Mouse (Mus musculus) common myeloid progenitor, adult 5-6 weeks (primary cell): ENCODE measurements around the gene Zfp810. TPM values are rescaled to one million over a fixed set of nuclear protein-coding genes. Genes with fewer than 3 reads are reported as not detected.
A peak's percentile ranks its signal among the peaks of the same experiment; 100 is the strongest.
"Not testable (repeated sequence)": the region's sequence is repeated elsewhere in the genome, so short reads cannot be mapped to it uniquely, and the experiment has no call there.

Source experiments
- ATAC-seq: replicated peaks from 2 replicates; pipeline ENCODE4 v1.8.0; 2016; ENCODE audit warnings: low read depth, mild to moderate bottlenecking, moderate TSS enrichment, inconsistent platforms; ENCODE audit not compliant: poor library complexity, severe bottlenecking
- total RNA-seq: library from RNA; stranded (forward); fragments of 200-1000, 187-1606 nt; gene quantifications from 2 replicates; pipeline ENCODE4 v1.2.3, GENCODE M21; 2017

The Zfp810 gene
- 13.1 and 20.7 TPM in 2 replicates for total RNA-seq

DNA sequence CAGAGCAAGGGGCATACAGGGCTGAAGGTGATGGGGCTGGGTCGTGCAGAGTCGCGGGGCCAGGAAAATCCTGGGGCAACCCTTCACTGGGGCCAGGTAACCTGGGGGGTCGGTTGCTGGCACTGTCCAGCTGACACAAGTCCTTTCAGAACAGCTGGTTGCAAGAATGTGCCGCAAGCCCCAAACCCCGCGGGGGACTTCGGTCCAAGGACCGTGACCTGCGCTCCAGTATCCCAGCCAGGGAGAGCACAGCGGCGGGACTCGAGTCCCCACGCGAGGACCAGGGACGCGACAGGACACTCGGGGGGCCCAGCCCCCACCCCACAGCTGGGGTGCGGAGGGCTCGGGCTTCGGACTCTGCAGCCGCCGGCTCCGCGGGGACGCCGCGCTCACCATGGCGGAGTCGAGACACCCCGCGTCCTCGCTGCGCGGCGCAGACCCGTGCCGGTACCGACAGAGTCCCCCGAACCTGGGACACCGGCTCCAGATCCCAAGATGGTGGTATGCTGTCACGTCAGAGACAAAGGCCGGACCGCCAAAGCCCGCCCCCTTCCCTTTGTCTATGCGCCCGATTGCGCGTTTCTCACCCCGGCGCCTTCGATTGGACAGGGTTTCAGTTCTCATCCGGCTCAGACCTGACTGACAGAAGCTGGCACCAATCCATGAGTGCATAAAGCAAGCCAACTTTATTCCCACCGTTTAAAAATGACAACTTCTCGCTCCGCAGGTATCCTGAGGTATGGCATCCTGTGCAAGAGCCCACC, at the start of gene Zfp810:
Gene Zfp810, minus strand, starts transcription at position 493 of the 764 bp plus-strand sequence.
- peak; percentile 99 for ATAC-seq

DNA sequence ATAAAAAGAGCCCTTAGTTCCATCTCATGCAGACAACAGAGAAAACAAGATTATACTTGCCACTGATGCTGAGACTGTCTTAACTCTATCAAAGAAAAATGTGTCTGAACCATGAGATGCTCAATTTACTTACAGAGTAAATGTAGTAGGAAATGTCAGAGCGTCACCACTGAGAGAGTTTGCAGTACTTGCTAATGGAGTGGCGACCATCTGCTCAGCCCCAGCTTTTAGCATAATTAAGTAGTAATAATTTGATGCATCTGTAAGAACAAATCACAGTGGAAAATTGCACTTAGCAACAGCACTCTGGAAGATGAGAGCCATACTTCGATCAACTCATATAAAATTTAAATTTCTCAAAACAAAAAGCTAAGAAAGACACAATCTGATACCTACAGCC, 48.5 kb upstream of the Zfp810 start:
- no peak for ATAC-seq

DNA sequence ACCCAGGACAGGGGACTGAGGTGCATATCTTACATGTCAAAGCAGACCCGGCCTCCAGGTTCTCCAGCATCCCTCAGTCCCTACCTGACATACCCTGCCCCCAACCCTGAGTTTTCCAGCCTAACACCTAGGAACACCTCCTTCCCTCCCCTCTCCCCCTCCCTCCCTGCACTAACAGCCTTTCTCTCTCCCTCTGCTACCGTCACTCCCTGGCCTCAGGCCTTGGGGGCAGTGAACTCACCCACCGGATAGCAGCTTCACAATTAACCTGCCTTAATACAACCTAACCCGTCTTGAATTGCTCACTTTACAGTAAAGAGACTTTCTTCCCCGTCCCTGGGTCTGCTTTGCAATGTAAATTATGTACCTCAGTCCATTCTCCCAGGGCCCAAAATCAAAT, 46.5 kb upstream of the Zfp810 start:
- no peak for ATAC-seq

DNA sequence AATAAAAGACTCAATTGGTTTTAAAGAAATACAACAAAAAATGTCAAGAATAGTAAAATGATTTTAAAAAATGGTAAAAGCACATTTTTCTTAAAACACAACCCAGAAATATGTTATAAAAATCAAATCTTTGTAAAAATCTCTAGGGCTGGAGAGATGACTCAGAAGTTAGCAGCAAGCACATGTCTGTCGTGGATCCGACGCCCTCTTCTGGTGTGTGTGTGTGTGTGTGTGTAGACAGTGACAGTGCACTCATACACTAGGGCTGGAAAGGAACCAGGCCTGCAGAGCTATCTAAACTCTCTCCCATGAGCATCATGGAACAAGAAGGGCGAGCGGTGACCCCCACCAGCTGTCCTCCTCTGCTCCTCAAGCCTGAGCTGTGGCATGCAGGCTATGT, 46.0 kb upstream of the Zfp810 start:
- ATAC-seq = no peak

DNA sequence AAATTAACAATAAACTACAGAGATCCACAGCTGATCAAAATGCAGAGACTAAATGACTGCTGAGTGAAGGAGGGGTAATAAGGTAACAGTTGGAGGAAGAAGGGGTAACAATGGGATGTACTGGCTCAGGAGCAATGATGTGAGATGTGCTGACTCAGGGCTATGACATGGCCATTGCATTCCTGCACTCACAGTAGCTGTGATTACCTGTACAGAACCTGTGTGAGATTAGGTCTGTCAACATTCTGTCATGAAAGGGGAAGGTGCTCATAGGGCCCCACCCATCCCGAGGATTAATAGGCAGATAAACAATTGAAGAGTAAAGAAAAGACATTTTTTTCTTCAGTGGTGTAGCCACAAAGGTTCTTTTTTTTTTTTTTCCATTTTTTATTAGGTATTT, 32.9 kb upstream of the Zfp810 start:
- ATAC-seq = no peak

DNA sequence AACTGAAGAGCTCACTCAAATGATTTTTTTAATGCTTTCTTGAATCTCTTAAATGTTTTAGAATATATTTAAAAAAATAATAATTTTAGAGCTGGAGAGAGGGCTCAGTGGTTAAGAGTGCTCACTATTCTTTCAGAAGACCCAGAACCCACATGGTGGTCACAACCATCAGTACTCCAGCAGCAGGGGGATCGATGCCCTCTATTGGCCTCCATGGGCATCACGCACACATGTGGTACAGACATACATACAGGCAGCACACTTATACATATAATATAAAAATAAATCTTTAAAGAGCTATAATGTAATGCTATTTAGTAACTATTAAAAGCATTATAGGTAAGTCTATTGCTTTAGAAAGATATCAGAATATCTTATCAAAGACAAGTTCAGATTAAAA, 29.8 kb upstream of the Zfp810 start:
- no peak for ATAC-seq

DNA sequence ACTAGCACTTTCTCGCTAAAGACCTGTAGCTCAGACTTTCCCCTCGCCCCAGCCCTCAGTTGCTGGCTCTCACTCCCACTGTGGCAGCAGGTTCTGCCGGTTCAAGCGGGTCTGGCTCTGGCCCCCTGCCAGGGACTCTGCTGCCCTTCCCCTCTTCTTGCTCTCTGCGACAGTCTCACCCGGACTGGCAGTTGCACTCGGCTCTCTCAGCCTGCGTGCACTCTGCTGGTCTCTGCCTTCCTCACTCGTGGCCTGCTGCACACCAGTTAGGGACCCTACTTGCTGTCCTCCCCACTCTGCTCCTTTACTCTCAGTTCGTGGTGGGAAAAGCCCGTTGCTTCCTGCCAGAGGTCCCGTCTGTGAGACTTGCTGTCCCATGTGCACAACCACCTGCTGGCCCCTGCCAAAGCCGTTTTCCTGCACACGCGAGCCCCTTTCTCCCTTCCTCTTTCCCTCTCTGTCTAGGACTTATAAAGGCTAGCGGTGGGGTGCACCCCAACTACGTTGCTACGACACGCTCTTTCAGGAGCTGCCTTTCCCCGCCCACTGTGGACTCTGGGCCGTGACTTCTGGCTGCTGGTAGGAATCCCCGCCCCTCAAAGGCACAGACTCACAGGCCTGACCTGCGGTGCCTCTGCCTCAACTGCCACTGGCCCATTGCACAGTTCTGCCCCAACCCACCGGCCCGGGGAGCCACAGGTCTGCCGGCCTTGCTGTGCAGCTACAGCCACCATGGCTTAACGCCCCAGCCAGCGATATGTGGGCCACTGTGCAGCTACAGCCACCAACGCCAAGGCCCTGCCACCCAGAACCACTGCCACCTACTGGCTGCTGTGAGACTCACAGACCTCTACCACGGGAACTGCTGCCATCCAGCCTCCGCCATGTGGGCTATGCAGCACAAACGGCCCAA, 20.3 kb upstream of the Zfp810 start:
- ATAC-seq = peak; percentile 95

DNA sequence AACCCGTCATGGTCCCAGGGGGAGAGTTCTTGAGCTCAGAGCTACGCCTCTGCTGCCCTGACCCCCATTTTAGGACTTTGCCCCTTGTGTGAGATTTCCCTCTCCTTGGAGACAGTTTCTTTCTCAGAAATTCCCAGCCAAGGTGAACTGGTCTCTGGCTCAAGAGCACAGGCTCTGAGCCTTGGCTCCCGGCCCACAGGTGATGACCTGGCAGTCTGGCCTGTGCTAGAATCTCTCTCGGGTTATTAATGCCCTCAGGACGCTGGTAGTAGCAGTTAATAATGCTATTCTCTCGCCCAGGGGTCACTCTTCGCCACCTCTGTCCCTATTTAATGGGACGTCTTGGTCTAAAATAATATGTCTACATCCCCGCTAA, 19.6 kb upstream of the Zfp810 start:
- no peak for ATAC-seq

DNA sequence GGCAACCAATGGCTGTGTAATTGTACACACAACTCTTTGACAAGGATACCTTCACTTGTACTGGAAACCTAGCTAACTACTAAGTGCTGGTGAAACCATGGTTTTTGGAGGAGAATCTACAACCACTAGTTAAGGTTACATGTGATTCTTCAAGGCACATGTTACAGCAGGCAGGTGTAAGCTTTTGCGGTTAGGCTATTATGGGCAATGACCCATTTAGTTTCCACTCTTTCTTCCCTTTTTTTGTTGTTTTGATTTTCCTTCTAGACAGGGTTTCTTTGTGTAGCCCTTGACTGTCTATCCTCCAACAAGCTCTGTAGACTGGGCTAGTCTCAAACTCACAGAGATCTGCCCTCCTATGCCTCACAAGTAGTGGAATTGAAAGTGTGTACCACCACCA, 17.1 kb upstream of the Zfp810 start:
- ATAC-seq = no peak

DNA sequence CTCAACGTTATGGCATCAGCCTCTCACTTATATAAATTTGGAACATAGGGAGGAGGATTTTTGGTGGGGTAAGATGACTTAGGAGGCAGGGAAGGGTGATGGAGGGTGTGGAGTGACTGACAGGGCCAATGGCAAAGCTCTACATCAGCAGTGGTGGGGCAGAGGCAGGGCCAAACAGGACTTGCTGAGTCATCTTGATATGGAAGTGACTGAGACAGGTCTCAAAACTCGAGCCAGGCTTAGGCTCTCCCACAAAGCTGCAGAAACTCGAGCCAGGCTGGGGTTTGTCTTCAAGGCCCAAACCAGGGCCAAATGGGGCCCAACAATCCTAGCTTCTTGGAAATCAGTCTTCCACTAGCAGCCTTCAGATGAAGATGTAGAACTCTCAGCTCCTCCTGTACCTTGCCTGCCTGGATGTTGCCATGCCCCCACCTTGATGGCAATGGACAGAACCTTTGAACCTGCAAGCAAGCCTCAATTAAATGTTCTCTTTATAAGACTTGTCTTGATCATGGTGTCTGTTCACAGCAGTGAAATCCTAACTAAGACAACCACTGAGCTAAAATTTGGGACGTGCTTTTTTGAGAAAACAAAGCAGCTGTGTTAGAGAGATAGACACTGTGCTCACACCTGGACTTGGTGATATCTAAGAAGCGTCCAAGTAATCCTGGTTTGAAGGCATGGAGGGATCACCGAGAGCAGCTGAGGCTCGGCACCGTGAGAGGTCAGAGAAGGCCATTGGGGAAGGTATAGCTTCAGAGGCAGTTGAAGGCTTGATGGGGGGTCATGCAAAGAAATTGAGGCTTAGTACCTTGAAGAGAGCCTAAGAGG, 15.1 kb upstream of the Zfp810 start:
- ATAC-seq = no peak

DNA sequence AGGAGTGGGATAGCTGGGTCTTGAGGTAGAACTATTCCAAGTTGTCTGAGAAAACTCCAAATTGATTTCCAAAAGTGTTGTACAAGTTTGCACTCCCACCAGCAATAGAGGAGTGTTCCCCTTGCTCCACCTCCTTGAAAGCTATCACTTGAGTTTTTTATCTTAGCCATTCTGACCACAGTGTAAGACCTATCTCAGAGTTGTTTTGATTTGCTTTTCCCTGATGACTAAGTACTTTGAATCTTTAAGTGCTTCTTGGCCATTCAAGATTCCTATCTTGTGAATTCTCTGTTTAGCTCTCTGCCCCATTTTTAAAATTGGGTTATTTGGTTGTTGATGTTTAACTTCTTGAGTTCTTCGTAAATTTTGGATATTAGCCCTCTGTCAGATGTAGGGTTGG, 11.7 kb upstream of the Zfp810 start:
- no peak for ATAC-seq

DNA sequence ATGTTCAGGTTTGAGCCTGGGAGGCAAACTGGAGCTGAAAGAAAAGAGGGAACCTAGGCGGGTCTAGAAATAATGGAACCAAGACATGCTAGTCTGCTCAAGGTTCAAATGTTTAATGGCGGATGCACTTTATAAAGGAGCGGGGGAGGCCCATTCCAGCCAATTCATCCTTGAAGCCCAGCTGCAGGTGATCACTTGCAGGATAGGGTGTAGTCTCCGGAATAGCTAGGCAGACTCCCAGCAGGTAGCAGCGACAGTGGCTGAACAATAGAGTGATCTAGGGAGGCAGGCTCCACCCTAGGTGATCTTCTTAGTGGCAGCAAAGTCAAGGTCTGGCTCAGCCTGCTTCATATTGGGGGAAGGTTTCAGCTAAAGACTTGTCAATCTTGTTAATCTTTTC, 8.6 kb upstream of the Zfp810 start:
- ATAC-seq = not testable (repeated sequence)

DNA sequence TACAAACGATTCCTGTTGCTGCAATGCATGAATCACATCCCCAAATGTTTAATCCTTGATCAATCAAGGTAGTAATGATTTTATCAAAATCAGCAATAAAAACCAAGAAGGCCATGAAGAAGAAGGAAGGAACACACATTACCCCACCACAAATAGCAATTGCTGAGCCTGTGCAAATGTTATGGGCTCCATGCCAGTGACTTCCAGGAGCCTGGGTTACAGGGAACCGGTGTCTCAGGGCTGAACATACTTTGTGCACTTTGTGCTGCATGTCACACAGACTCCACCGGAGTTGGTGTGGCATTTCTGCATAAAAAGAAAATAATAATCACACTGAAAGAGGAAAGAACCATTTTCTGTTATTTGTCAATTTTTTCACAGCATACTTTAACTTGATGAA, 6.6 kb upstream of the Zfp810 start:
- no peak for ATAC-seq

DNA sequence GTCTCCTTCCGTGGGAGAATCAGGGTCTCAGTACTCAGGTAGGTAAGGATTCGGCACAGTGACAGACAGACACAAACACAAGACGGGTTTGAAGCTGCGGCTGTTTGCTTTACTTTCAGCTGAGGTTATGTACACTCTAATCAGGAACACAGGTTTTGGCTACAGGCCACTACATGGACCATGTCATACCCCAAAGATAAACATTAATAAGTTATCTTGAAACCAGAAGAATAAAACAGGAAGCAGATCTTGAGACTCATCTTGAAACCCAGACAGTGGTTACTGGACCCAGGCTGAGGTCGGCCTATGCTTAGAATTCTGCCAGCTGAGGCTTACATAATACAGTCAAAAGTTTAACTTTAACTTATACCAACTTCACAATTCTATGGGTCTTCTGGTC, 5.8 kb upstream of the Zfp810 start:
- peak; percentile 56 for ATAC-seq

DNA sequence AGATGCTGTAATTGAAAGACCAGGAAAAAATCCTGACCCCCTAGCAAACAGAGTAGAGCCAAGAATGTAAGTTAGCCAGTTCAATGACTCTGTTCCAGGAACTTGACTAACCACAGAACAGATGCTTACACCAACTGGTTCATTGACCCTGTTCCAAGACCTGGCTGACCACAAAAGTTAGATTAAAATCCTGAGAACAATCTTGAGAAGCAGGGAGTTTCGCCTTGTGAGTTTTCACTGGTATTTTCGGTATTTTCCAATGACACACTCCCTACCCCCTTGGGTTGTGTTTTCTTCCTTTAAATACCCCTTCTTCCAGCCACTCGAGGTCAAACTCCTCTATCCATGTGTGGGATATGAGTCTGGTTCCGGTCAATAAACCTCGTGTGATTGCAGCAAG, 2.2 kb upstream of the Zfp810 start:
- no peak for ATAC-seq

DNA sequence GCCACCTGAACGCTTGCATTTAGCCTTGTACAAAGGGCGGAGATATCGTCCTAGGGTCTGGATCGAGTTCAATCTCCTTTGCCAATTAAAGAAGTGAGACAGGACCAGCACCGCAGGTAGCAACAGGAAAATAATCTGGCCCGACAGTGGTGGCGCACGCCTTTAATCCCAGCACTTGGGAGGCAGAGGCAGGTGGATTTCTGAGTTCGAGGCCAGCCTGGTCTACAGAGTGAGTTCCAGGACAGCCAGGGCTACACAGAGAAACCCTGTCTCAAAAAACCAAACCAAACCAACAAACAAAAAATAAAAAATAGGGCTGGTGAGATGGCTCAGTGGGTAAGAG, 443 bp upstream of the Zfp810 start:
- ATAC-seq = not testable (repeated sequence)

DNA sequence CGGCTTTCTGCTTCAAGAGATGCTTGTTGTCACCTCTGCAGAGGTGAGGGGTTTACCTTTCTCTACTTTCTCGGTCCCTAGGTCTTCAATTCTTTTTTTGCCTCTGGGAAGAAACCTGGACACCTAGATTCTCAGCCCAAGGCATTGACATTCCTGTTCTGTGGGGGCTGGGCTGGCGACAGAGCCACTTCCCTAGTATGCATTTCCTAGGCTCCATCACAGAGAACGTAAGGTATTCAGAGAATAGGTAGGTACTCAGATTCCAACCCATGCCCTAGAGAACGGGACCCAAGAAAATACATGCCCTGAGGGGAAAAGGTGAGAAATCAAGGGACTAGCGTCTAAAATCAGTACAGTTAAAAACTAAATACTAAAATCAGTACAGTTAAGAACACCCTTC, 722 bp downstream of the Zfp810 start:
- no peak for ATAC-seq

DNA sequence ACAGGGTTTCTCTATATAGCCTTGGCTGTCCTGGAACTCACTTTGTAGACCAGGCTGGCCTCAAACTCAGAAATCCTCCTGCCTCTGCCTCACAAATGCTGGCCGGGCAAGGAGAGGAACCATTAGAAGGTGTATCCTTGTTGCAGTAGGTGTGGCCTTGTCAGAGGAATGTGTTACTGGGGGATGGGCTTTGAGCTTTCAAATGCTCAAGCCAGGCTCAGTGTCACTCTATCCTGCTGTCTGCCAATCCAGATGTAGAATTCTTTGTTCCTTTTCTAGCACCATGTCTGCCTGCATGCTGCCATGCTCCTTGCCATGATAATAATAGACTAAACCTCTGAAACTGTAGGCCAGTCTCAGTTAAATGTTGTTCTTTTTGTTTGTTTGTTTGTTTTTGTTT, 5.2 kb downstream of the Zfp810 start:
- ATAC-seq = no peak

DNA sequence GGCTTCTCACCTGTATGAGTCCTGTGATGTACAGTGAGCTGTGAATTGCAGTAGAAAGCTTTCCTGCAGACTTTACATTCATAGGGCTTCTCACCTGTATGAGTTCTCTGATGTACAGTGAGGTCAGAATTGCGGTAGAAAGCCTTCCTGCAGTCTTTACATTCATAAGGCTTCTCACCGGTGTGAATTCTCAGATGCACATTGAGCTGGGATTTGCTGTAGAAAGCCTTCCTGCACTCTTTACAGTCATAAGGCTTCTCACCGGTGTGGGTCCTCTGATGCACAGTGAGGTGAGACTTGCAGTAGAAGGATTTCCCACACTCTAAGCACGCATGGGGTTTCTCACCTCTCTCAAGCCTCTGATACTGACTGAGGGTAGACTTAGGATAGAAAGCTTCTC, 28.7 kb downstream of the Zfp810 start:
- ATAC-seq = no peak

DNA sequence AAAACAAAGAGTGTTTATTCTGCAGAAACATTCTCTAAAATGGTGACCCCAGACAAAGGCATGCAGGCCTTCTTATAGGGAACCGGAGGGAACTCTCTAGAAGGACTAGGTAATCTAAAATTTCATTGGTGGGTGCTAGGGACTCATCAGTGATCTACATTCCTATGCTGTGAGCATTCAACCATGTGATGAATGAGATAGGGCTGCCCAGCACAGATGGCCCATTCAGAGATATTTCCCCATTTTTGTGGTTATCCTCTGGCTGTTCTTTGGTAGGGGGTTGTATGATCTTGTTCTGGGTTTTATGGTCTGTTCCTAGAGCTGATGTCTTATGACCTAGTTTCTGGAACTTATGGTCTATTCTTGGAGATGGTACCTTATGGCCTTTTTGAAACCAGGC, 38.6 kb downstream of the Zfp810 start:
- ATAC-seq = no peak

DNA sequence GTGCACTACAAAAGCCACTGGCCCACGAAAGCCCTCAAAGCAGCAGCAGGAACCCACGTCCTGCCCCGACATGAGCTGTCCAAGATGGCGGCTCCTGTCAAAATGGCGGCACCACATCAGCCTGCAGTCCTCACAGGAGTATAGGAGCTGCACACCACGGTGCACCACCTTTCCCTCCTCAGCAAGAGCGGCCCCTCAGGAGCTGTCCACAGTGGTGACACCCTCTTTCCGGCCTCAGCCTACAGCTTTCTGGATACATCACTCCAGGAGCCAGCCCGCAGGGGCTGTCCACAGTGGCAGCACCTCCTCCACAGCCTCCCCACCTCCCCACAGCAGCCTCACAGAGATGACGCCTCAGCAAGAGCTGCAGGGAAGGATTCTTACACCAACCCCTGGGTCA, 44.8 kb downstream of the Zfp810 start:
- no peak for ATAC-seq
